Mouse (Mus musculus): ENCODE results near the gene Bcl2a1b. TPM values are rescaled to one million over a fixed set of nuclear protein-coding genes. Genes with fewer than 3 reads are reported as not detected.
"Not testable (repeated sequence)": the region's sequence is repeated elsewhere in the genome, so short reads cannot be mapped to it uniquely, and the experiment has no call there.

Bcl2a1b gene
- 1 to 10 TPM; 2.5 to 3.6 TPM for total RNA-seq (2021)
- long read RNA-seq, experiment 1 = 0 reads
- long read RNA-seq, experiment 2, partial matches to known transcripts = 0 of 1 reads
- long read RNA-seq, experiment 2, other reads (novel, unspliced or antisense) = 0 of 1 reads

GRCm38 (mm10) chr9:89198969-89199416 is at the start of gene Bcl2a1b, which contains the start of gene Gm29094:
Bcl2a1b (plus strand) TSS chr9:89199209.
Gm29094 (plus strand) TSS chr9:89199379.
- not testable (repeated sequence) for DNase-seq

GRCm38 (mm10) chr9:89172539-89172938 is 26.5 kb upstream of the Bcl2a1b start:
- DNase-seq = not testable (repeated sequence)

- DNase-seq = peak; percentile 77 to 79
Measured at GRCm38 (mm10) chr9:89178833-89179232, 20.2 kb upstream of the Bcl2a1b start.

DNA sequence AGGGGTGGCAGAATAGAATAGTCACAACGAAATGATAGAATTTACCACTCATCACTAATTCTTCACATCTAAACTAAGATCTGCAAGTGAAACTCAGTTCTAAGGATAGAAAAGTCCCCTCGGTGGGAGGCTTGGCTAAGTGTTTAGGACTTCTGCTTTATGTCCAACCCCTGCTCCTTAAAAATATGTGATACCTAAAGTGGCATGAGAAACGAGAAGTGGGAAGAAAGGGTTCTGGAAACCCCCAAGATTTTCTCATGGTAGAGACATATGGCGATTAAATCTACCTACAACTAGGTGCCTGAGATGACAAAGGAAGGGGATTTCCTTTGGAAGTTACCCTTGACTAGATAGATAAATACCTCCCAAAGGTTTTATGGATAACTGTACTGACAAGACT is 19.5 kb upstream of the Bcl2a1b start:
- not testable (repeated sequence) for DNase-seq

DNA sequence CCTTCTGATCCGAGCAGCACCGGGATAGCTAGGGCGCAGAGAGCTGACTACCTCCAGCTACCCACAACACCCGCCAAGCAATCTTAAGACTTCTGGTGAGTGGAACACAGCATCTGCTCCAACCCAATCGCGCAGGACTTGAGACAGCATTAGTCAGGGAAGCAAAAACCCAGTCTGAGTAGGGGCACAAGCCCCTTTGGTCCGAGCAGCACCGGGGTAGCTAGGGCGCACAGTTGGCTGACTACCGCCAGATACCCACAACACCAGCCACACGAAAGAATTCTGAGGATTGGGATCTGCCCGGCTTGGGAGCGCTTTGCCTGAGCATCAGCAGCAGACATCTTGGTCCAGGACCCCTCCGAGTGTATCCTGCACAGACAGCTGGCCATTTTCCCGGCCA is 12.0 kb upstream of the Bcl2a1b start:
- DNase-seq = not testable (repeated sequence)

GRCm38 (mm10) chr9:89195483-89195882 is 3.5 kb upstream of the Bcl2a1b start:
- DNase-seq = not testable (repeated sequence)

- not testable (repeated sequence) for DNase-seq
Measured at GRCm38 (mm10) chr9:89197509-89197908, 1.5 kb upstream of the Bcl2a1b start.

- DNase-seq = not testable (repeated sequence)
Measured at GRCm38 (mm10) chr9:89198349-89198748, 660 bp upstream of the Bcl2a1b start.

DNA sequence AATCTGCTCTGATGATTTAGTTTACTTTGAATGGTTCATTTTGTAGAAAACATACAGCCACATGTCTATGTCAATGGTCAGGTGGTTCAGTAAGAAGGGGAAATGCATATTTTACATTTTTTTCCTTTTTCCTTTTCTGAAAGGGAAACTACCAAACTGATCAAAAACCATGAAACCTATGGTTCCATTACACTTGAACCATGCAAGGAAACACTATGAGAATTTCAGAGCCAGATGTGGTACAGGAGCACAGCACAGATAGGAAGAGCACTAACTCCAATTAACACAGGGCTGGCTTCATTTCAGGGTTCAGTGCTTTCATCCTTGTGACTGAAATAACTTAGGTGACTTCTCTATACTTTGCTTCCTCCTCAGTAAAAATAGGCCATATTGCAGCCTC is 3.2 kb downstream of the Bcl2a1b start:
- not testable (repeated sequence) for DNase-seq

- not testable (repeated sequence) for DNase-seq
Measured at GRCm38 (mm10) chr9:89208939-89209338, 9.9 kb downstream of the Bcl2a1b start.

DNA sequence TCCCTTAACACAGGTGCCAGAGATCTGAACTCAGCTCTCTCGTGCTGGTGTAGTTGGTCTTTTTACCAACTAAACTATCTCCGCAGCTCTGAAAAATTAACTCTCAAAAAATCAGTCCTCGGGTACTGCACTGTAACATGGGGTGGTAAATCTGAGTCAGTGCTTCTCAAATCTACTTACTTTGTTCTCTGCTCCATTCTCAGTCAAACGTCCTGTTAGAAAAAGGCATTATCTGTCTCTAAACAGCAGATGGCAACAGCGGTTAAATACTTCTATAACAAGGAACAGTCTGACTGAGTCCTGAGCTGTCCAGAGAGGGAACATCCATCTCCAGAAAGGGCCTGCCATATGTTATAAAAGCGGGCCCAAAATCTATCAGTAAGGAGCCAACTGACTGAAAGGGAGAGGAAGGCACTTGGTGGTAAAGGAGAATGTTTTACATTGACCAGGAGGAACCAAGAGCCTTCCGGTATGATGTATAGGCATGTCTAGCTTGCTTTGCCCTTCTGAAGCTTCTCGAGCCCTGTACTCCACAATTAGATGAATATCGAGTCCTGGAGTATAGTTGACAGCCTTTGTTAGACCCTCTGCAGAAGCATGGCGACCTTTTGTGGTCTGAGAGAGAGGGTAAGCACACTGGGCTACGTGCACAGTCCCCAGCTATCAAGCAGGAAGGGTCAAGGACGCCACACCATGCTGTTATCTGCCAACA is 11.5 kb downstream of the Bcl2a1b start, which contains the start of gene Mthfs:
Gene Mthfs, plus strand, starts transcription at position 324 of the 712 bp plus-strand sequence.
- not testable (repeated sequence) for DNase-seq

- DNase-seq = peak; percentile 77 to 82
Measured at GRCm38 (mm10) chr9:89211065-89211858, 12.3 kb downstream of the Bcl2a1b start.

GRCm38 (mm10) chr9:89212428-89212827 is 13.4 kb downstream of the Bcl2a1b start:
- peak; percentile 31 to 53 for DNase-seq

DNA sequence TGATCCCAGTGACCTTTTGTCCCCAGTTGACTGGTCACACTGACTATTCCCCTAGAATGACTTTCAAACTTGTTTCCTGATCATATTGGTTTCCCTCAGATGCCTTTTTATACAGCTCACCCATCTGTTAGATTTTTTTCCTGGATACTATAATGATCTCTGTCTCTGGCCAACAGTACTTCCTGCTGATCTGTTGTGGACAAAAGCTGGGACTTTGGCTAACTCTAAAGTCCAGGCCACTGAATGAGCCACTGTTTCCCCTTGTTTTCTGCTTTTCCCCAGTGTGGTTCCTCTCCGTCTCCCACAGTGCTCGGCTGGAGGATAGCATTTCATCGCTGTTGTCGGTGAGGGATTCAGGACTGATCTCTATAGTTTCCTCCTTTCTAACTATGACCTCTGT is 19.2 kb downstream of the Bcl2a1b start:
- not testable (repeated sequence) for DNase-seq

DNA sequence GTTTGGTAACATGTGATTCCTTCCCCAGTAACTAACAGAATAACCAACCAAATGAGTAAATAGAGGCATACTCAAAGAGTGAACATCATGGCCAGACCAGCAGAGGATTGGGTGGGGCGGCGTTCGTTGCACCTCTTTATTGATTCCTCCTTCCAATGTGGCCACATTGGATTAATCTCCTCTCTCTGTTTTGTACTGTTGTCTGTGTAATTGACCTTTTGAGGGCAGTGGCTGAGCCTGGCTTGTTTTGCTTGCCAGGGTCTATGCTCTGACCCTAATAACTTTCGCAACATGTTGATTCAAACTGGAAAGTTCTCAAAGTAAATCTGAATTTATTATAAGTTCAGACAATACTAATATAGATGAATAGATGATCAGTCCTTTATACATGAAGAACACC is 20.7 kb downstream of the Bcl2a1b start:
- DNase-seq = not testable (repeated sequence)

- not testable (repeated sequence) for DNase-seq
Measured at GRCm38 (mm10) chr9:89220704-89221287, 21.8 kb downstream of the Bcl2a1b start.

- peak in 1 of 2 experiments; percentile 12 for DNase-seq
Measured at GRCm38 (mm10) chr9:89226071-89226470, 27.1 kb downstream of the Bcl2a1b start.

DNA sequence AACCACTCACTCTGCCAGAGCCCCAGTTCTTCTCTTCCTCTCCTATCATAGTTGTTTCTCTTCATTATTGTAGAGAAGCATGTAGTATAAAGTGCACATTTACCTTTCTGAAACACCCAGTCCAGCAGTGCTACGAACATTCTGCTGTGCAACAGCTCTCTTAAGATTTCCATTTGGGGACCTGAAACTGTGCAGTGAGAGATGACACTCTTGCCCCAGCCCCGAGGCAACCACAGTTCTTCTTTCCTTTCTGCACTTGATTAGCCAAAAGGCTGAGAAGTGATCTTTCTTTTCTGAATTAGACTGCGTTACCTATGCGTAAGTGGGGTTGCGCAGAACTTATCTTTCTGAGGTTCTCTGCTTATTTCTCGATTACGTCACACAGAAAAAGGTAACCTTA is 29.1 kb downstream of the Bcl2a1b start:
- no peak for DNase-seq

DNA sequence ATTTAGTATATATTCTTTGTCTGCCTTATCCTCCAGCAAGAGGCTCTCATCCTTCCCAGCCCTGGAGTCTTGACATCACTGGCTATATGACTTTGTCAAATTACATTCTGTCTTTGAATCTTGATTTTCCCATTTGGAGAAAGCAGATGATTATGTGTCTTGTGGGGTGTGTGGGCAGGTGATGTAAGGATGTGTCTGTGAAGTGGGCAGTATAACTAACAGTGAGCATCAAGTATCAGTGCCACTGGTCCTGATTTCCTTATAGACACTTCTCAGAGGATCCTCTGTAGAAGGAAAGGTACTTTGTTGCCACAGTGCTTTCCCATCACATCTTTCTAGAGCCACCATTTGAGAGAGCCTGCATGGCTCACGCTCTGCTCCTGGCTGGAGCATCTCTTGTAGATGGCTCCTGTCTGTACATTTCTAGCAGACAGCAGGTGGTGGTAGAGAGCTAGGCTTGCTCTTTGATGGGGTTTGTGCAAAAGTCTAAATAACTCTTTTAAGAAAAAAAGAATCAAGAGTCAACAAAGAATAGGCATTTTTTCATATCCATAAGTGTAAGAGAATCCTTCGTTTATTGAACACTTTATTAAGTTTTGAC is 32.0 kb downstream of the Bcl2a1b start:
- DNase-seq = peak; percentile 24 to 49

- not testable (repeated sequence) for DNase-seq
Measured at GRCm38 (mm10) chr9:89237131-89237530, 38.1 kb downstream of the Bcl2a1b start.

DNA sequence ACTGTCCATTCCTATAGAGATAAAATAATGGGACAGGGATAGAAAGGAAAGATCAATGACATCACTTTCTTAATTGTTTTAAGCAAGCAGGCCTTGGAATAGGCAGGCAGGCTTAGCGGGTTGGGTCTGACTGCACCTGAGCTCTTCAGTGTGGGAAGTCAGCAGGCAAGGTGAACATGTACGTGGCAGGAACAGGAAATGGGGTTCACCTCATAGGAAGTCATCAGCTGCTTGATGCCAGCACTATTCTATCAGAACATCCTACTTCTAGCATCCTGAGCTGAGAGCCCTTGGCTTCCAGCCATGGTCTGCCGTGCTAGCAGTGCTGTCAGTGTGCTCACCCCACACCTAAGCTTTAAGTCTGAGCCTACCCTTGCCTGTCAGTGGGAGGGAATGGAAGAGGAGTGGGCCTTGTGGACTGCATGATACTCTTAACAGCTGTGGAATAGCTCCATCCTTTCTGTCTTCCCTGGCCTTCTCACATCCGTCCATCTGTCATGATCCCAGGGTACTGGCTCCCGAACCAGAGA is 40.0 kb downstream of the Bcl2a1b start:
- not testable (repeated sequence) for DNase-seq
